Comparison of ENCODE assay signal across 29 mouse cellular contexts in the genomic region with DNA sequence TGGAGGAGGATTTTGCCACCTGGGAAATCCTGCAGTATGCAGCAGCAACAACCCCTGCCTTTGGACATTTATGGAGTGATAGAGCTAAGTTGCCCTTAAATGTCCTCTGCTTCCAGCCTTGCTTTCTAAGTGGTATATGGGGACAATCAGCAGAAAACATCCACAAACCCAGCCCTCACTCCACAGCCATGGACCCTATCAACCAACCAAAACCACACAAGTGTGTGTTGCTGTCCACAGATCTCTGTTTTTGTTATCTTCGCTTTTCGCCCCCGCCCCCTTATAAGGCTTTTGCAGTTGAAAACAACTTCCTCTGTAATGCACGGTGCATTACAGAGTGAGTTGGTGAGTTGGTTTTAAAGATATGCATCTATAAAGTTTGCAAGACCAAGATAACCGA. TPM values are rescaled to one million over a fixed set of nuclear protein-coding genes. Genes with fewer than 3 reads are reported as not detected.
A peak's percentile ranks its signal among the peaks of the same experiment; 100 is the strongest.
DNase-seq lines count a peak whose midpoint lies in the region; ATAC-seq and TF ChIP-seq lines count a peak whose summit lies in the region.
"Had no signal": no experiment of that assay in that cellular context is flagged by ENCODE, and none has a peak within 500 bp of the region (broad histone marks: within the 10 kb centered on the region; RNA-seq: fewer than 3 reads in every experiment).

No protein-coding gene starts in this region.

- no peak for TF ChIP-seq POLR2A in lung, adult 2 months (IDR thresholded peaks at IDR 0.05; ENCODE audit: borderline replicate concordance, extremely low read depth, low read depth, low read length)

- H3K9me3 ChIP-seq in liver, embryonic 16.5 days (replicated peaks; ENCODE audit: control insufficient read depth, low read length) = no peaks in the 10 kb centered on the region
- H3K9me3 ChIP-seq: heart, embryonic 13.5 days; hindbrain, embryonic 12.5 days; limb, embryonic 10.5 days had no signal

- H3K27ac ChIP-seq in liver, embryonic 16.5 days (ENCODE audit: low read length) = no peak overlapping the region
- H3K27ac ChIP-seq: heart, adult 2 months; heart, embryonic 13.5 days; hindbrain, embryonic 12.5 days; left cerebral cortex, adult 2 months; limb, embryonic 10.5 days had no signal

- H3K36me3 ChIP-seq in liver, embryonic 16.5 days (ENCODE audit: control insufficient read depth, insufficient read depth) = no peaks in the 10 kb centered on the region
- H3K36me3 ChIP-seq: heart, embryonic 13.5 days; hindbrain, embryonic 12.5 days; limb, embryonic 10.5 days had no signal

- no peaks in the 10 kb centered on the region for H3K27me3 ChIP-seq in liver, embryonic 16.5 days (ENCODE audit: control insufficient read depth, insufficient read depth, low read depth, low read length)
- H3K27me3 ChIP-seq: heart, embryonic 13.5 days; hindbrain, embryonic 12.5 days had no signal

- H3K4me3 ChIP-seq in liver, embryonic 16.5 days (ENCODE audit: low read depth, low read length) = no peak overlapping the region
- no peak overlapping the region for H3K4me3 ChIP-seq in lung, adult 2 months (replicated peaks; ENCODE audit: extremely low read depth, low read depth, low read length)
- H3K4me3 ChIP-seq: heart, adult 2 months; heart, embryonic 13.5 days; hindbrain, embryonic 12.5 days; left cerebral cortex, adult 2 months; limb, embryonic 10.5 days had no signal

- ATAC-seq in liver, embryonic 16.5 days (ENCODE audit: low read depth) = peak; percentile 66
- ATAC-seq in monocyte, adult 5-6 weeks (replicated peaks; ENCODE audit: insufficient number of reproducible peaks, low FRiP score, low TSS enrichment, poor library complexity, severe bottlenecking) = 0 out of 2 replicates have a peak, but pooled peaks have one; percentile 12
- ATAC-seq: intestine, postnatal 0 days; midbrain, embryonic 16.5 days had no signal

- no peak overlapping the region for H3K4me2 ChIP-seq in liver, embryonic 16.5 days (ENCODE audit: low read depth, low read length)
- H3K4me2 ChIP-seq: heart, embryonic 13.5 days; hindbrain, embryonic 12.5 days had no signal

- H3K9ac ChIP-seq in liver, embryonic 16.5 days (ENCODE audit: low read depth, low read length) = no peak overlapping the region
- H3K9ac ChIP-seq: heart, embryonic 13.5 days; hindbrain, embryonic 12.5 days had no signal

- 15% methylated on average over 5 of the region's 5 CpGs for WGBS in liver, embryonic 16.5 days (ENCODE audit: insufficient replicate concordance)
- 78% methylated on average over 5 of the region's 5 CpGs for WGBS in lung, adult 2 months

- DNase-seq in MEL-GATA-1-ER (ENCODE audit: extremely low read depth, low read depth) (peak; percentile 88), liver (peak; percentile 32)
- no peak for DNase-seq in urinary bladder, adult 18-20 months (ENCODE audit: low spot score in 2 of 2)
- DNase-seq in ovary, postnatal 36 days (ENCODE audit: low spot score) = no peak
- DNase-seq in lung, adult 2 months = no peak
- DNase-seq: adrenal gland, postnatal 25 days; cerebellum, adult 9-10 months; gastrocnemius, postnatal 25 days; heart, adult 2 months; heart, postnatal 14 days; kidney, postnatal 4 days; layer of hippocampus, adult 9-11 months; lung, postnatal 14 days; thymus, postnatal 14 days had no signal

- TF ChIP-seq CTCF in lung, adult 2 months (IDR thresholded peaks at IDR 0.05; ENCODE audit: insufficient read depth, low read length) = no peak

- H3K4me1 ChIP-seq in liver, embryonic 16.5 days (ENCODE audit: control insufficient read depth, low read depth, low read length) = no peaks in the 10 kb centered on the region
- H3K4me1 ChIP-seq in lung, adult 2 months (ENCODE audit: control insufficient read depth, insufficient read depth, low read length) = 0 out of 2 replicates have a peak, but pooled peaks cover 2% of the 10 kb centered on the region
- H3K4me1 ChIP-seq: hindbrain, embryonic 12.5 days had no signal

RNA-seq across cellular contexts. Expression of a gene that starts 3.3 kb away (rescaled TPM):
- 272 and 275 TPM in 2 replicates for polyA plus RNA-seq in liver, embryonic 16.5 days (2015; fragmentation: Nextera tagmentation; extraction: Ambion mirVana)
- 16.0 to 186 TPM (median 23.8 TPM) in 3 replicates for total RNA-seq in monocyte, adult 5-6 weeks (2017)
- polyA plus RNA-seq in lung, adult 2 months (2012; rRNA removed) = 49.0 and 65.2 TPM in 2 replicates
- polyA plus RNA-seq: C2C12 had no signal

RNA-seq across cellular contexts. Expression of a gene that starts 7.2 kb away (rescaled TPM):
- 133 and 149 TPM in 2 replicates for polyA plus RNA-seq in liver, embryonic 16.5 days (2015; fragmentation: Nextera tagmentation; extraction: Ambion mirVana)
- 20.7 to 327 TPM (median 26.3 TPM) in 3 replicates for total RNA-seq in monocyte, adult 5-6 weeks (2017)
- 18.2 and 36.7 TPM in 2 replicates for polyA plus RNA-seq in lung, adult 2 months (2012; rRNA removed)
- polyA plus RNA-seq: neural tube, embryonic 14.5 days had no signal

RNA-seq across cellular contexts. Expression of a gene that starts 10.3 kb away (rescaled TPM):
- not detected in 2 replicates for polyA plus RNA-seq in liver, embryonic 16.5 days (2015; fragmentation: Nextera tagmentation; extraction: Ambion mirVana)
- total RNA-seq in monocyte, adult 5-6 weeks (2017) = not detected in 3 replicates
- polyA plus RNA-seq in lung, adult 2 months (2012; rRNA removed) = 0.87 and 1.5 TPM in 2 replicates
- total RNA-seq: adrenal gland, postnatal 25 days; gastrocnemius, postnatal 25 days; heart, adult 2 months; heart, postnatal 14 days; left cerebral cortex, adult 2 months; liver, adult 2 months had no signal
- polyA plus RNA-seq: brain, embryonic 14.5 days; C2C12; forebrain, embryonic 11.5 days; heart, adult 2 months; heart, embryonic 13.5 days; hindbrain, embryonic 12.5 days; intestine, postnatal 0 days; kidney, embryonic 14.5 days; limb, embryonic 10.5 days; liver, adult 2 months; midbrain, embryonic 16.5 days; neural tube, embryonic 14.5 days; testis, adult 2 months had no signal

RNA-seq across cellular contexts. Expression of a gene that starts 16.4 kb away (rescaled TPM):
- 0.51 and 0.60 TPM in 2 replicates for polyA plus RNA-seq in liver, embryonic 16.5 days (2015; fragmentation: Nextera tagmentation; extraction: Ambion mirVana)
- total RNA-seq in monocyte, adult 5-6 weeks (2017) = 0.39 TPM in 1 of 3 replicates, not detected in the others
- 0.25 and 0.77 TPM in 2 replicates for polyA plus RNA-seq in lung, adult 2 months (2012; rRNA removed)
- total RNA-seq: adrenal gland, postnatal 25 days; gastrocnemius, postnatal 25 days had no signal
- polyA plus RNA-seq: forebrain, embryonic 11.5 days; testis, adult 2 months had no signal

RNA-seq across cellular contexts. Expression of a gene that starts 18.8 kb away (rescaled TPM):
- polyA plus RNA-seq in liver, embryonic 16.5 days (2015; fragmentation: Nextera tagmentation; extraction: Ambion mirVana) = not detected in 2 replicates
- not detected in 3 replicates for total RNA-seq in monocyte, adult 5-6 weeks (2017)
- polyA plus RNA-seq in lung, adult 2 months (2012; rRNA removed) = 247 and 423 TPM in 2 replicates
- total RNA-seq: adrenal gland, postnatal 25 days; gastrocnemius, postnatal 25 days; heart, adult 2 months; left cerebral cortex, adult 2 months; liver, adult 2 months had no signal
- polyA plus RNA-seq: brain, embryonic 14.5 days; C2C12; forebrain, embryonic 11.5 days; hindbrain, embryonic 12.5 days; kidney, embryonic 14.5 days; limb, embryonic 10.5 days; liver, adult 2 months; midbrain, embryonic 16.5 days; neural tube, embryonic 14.5 days; testis, adult 2 months had no signal

Comparison
In these comparisons a context has a peak if more than half of its experiments do, and no peak if none do; other contexts are left out.
1. DNase-seq: peak in MEL-GATA-1-ER (single experiment) and liver (single experiment); none in urinary bladder, adult 18-20 months (0 of 2), ovary, postnatal 36 days (single experiment) and lung, adult 2 months (single experiment).